Mouse (Mus musculus): ENCODE measurements around the gene Olfr666. TPM values are rescaled to one million over a fixed set of nuclear protein-coding genes. Genes with fewer than 3 reads are reported as not detected.
"Not testable (repeated sequence)": the region's sequence is repeated elsewhere in the genome, so short reads cannot be mapped to it uniquely, and the experiment has no call there.

The Olfr666 gene
- polyA plus RNA-seq, 1 experiment from 2014 or later: not detected

DNA sequence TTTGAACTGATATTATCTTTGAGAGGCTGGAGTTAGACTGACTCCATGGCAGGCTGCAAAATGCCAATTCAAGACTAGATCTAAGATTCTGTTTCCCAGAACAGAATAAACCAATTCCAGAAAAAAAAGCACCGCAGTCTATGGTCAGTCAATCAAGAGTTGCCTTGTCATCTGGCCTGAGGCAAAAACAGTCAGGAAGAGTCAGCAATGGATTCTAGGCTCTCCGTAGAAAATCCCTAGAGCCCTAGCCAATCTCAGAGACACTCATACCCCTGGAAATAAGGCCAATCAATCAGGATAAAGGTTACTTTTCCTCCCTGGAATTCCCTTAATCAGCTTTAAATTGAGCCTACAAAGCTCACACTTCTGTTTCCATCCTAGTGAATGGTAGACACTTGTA, 44.2 kb downstream of the Olfr666 start:
- H3K27me3 ChIP-seq (ENCODE audit: control insufficient read depth, insufficient read depth, low read length); H3K9me3 ChIP-seq (ENCODE audit: control insufficient read depth, low read length); H3K36me3 ChIP-seq (ENCODE audit: control insufficient read depth, insufficient read depth, low read length); H3K4me2 ChIP-seq (ENCODE audit: low read depth); DNase-seq (ENCODE audit: low spot score); H3K9ac ChIP-seq (ENCODE audit: low read length); H3K27ac ChIP-seq (ENCODE audit: low read depth, low read length); H3K4me3 ChIP-seq (ENCODE audit: low read depth, low read length); ATAC-seq (ENCODE audit: insufficient read depth, low FRiP score, low TSS enrichment); H3K4me1 ChIP-seq (ENCODE audit: control insufficient read depth, insufficient read depth, low read length): not testable (repeated sequence)
- 79% methylated on average over 2 of the region's 2 CpGs for WGBS

DNA sequence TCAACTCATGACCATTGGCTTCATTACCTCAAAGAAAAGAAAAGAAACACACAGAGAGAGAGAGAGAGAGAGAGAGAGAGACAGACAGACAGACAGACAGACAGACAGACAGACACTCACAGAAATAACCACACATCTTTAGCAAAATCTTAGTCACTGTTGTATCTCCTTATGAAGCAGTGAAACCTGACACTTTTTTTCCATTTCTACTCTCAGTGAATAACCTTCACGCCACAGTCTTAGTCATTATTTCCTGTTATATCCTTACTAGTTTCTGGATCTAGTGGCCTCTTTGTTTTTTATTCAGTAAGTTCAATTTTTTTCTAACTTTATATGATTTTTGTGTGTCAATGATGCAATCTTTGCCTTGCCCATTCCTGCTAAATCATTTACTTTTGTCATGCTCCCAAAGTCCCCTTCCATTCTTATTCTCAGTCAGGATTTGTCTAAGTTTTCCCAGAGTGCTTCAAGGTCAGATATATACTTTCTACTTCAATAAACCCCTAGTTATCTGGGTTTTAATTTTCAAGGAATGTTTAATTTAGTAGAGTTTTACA, 51.9 kb downstream of the Olfr666 start:
- WGBS: 76% methylated on average over 1 of the region's 1 CpGs
- Histone ChIP-seq H3K9ac (ENCODE audit: low read length) (no peak overlapping the region), H3K4me2 (ENCODE audit: low read depth) (no peak overlapping the region), H3K9me3 (ENCODE audit: control insufficient read depth, low read length) (no peaks in the 10 kb centered on the region), H3K27me3 (ENCODE audit: control insufficient read depth, insufficient read depth, low read length) (no peaks in the 10 kb centered on the region), H3K4me1 (ENCODE audit: control insufficient read depth, insufficient read depth, low read length) (no peaks in the 10 kb centered on the region), H3K27ac (ENCODE audit: low read depth, low read length) (no peak overlapping the region), H3K36me3 (ENCODE audit: control insufficient read depth, insufficient read depth, low read length) (no peaks in the 10 kb centered on the region), H3K4me3 (ENCODE audit: low read depth, low read length) (no peak overlapping the region)
- ATAC-seq (ENCODE audit: insufficient read depth, low FRiP score, low TSS enrichment) (no peak), DNase-seq (ENCODE audit: low spot score) (no peak)

GRCm38 (mm10) chr7:104842503-104842902, 53.2 kb downstream of the Olfr666 start, which contains the start of gene Usp17lb:
Usp17lb (minus strand) TSS chr7:104842603.
- H3K4me2 ChIP-seq (ENCODE audit: low read depth): no peak within 1 kb of the TSS
- no peak within 1 kb of the TSS for H3K27ac ChIP-seq (ENCODE audit: low read depth, low read length)
- no peak for ATAC-seq (ENCODE audit: insufficient read depth, low FRiP score, low TSS enrichment)
- H3K27me3 ChIP-seq (ENCODE audit: control insufficient read depth, insufficient read depth, low read length): no peaks in the 10 kb centered on the region
- no peaks in the 10 kb centered on the region for H3K4me1 ChIP-seq (ENCODE audit: control insufficient read depth, insufficient read depth, low read length)
- H3K9ac ChIP-seq (ENCODE audit: low read length): no peak within 1 kb of the TSS
- DNase-seq (ENCODE audit: low spot score): no peak
- no peaks in the 10 kb centered on the region for H3K9me3 ChIP-seq (ENCODE audit: control insufficient read depth, low read length)
- WGBS: 67% methylated on average over 1 of the region's 1 CpGs
- H3K4me3 ChIP-seq (ENCODE audit: low read depth, low read length): no peak within 1 kb of the TSS
- H3K36me3 ChIP-seq (ENCODE audit: control insufficient read depth, insufficient read depth, low read length): no peaks in the 10 kb centered on the region

Other genes with a start within 250 kb of the Olfr666 start
- gene Olfr658, start 248.6 kb downstream of the Olfr666 start, polyA plus RNA-seq (2014; fragmentation: Nextera tagmentation; extraction: Ambion mirVana): 0.08 TPM in 1 of 2 replicates, not detected in the other
- gene Olfr659, start 229.2 kb downstream of the Olfr666 start, polyA plus RNA-seq (2014; fragmentation: Nextera tagmentation; extraction: Ambion mirVana): not detected in 2 replicates
- not detected in 2 replicates for gene Olfr661, start 209.5 kb downstream of the Olfr666 start, polyA plus RNA-seq (2014; fragmentation: Nextera tagmentation; extraction: Ambion mirVana)
- not detected in 2 replicates for gene Usp17le, start 118.5 kb downstream of the Olfr666 start, polyA plus RNA-seq (2014; fragmentation: Nextera tagmentation; extraction: Ambion mirVana)
- gene Usp17lb, start 53.3 kb downstream of the Olfr666 start, polyA plus RNA-seq (2014; fragmentation: Nextera tagmentation; extraction: Ambion mirVana): not detected in 2 replicates
- not detected in 2 replicates for gene Usp17la, start 38.9 kb downstream of the Olfr666 start, polyA plus RNA-seq (2014; fragmentation: Nextera tagmentation; extraction: Ambion mirVana)
- not detected in 2 replicates for gene Olfr665, start 17.9 kb downstream of the Olfr666 start, polyA plus RNA-seq (2014; fragmentation: Nextera tagmentation; extraction: Ambion mirVana)
- not detected in 2 replicates for gene Olfr667, start 25.5 kb upstream of the Olfr666 start, polyA plus RNA-seq (2014; fragmentation: Nextera tagmentation; extraction: Ambion mirVana)
- not detected in 2 replicates for gene Olfr668, start 32.1 kb upstream of the Olfr666 start, polyA plus RNA-seq (2014; fragmentation: Nextera tagmentation; extraction: Ambion mirVana)
- not detected in 2 replicates for gene Olfr669, start 38.3 kb upstream of the Olfr666 start, polyA plus RNA-seq (2014; fragmentation: Nextera tagmentation; extraction: Ambion mirVana)
- gene Olfr670, start 66.7 kb upstream of the Olfr666 start, polyA plus RNA-seq (2014; fragmentation: Nextera tagmentation; extraction: Ambion mirVana): not detected in 2 replicates
- not detected in 2 replicates for gene Olfr671, start 83.2 kb upstream of the Olfr666 start, polyA plus RNA-seq (2014; fragmentation: Nextera tagmentation; extraction: Ambion mirVana)
- not detected in 2 replicates for gene Olfr672, start 106.1 kb upstream of the Olfr666 start, polyA plus RNA-seq (2014; fragmentation: Nextera tagmentation; extraction: Ambion mirVana)
- not detected in 2 replicates for gene Olfr675, start 132.5 kb upstream of the Olfr666 start, polyA plus RNA-seq (2014; fragmentation: Nextera tagmentation; extraction: Ambion mirVana)
- not detected in 2 replicates for gene Olfr676, start 136.7 kb upstream of the Olfr666 start, polyA plus RNA-seq (2014; fragmentation: Nextera tagmentation; extraction: Ambion mirVana)
- not detected in 2 replicates for gene Olfr677, start 155.4 kb upstream of the Olfr666 start, polyA plus RNA-seq (2014; fragmentation: Nextera tagmentation; extraction: Ambion mirVana)
- gene Olfr678, start 168.5 kb upstream of the Olfr666 start, polyA plus RNA-seq (2014; fragmentation: Nextera tagmentation; extraction: Ambion mirVana): not detected in 2 replicates
- not detected in 2 replicates for gene Olfr679, start 185.3 kb upstream of the Olfr666 start, polyA plus RNA-seq (2014; fragmentation: Nextera tagmentation; extraction: Ambion mirVana)
- not detected in 2 replicates for gene Olfr680-ps1, start 196.9 kb upstream of the Olfr666 start, polyA plus RNA-seq (2014; fragmentation: Nextera tagmentation; extraction: Ambion mirVana)
- not detected in 2 replicates for gene Olfr681, start 220.9 kb upstream of the Olfr666 start, polyA plus RNA-seq (2014; fragmentation: Nextera tagmentation; extraction: Ambion mirVana)

Data from neural tube, embryonic 11.5 days (tissue).